Mouse (Mus musculus): ENCODE results near the gene 2200002D01Rik. TPM values are rescaled to one million over a fixed set of nuclear protein-coding genes. Genes with fewer than 3 reads are reported as not detected.

2200002D01Rik gene
- polyA plus RNA-seq, 1 experiment from 2014 or later: 1.2 TPM

- no peaks in the 10 kb centered on the region for H3K36me3 ChIP-seq (ENCODE audit: poor library complexity, severe bottlenecking)
- ATAC-seq: no peak
- 79% methylated on average over 8 of the region's 8 CpGs for WGBS
- no peaks in the 10 kb centered on the region for H3K27me3 ChIP-seq
- no peak overlapping the region for H3K9ac ChIP-seq
- H3K27ac ChIP-seq: no peak overlapping the region
- no peak overlapping the region for H3K4me3 ChIP-seq
- H3K4me2 ChIP-seq: no peak overlapping the region
- no peaks in the 10 kb centered on the region for H3K4me1 ChIP-seq
- no peaks in the 10 kb centered on the region for H3K9me3 ChIP-seq (replicated peaks)
Observed at GRCm38 (mm10) chr7:29271687-29272465, 23.6 kb upstream of the 2200002D01Rik start.

- H3K4me1 ChIP-seq: no peaks in the 10 kb centered on the region
- H3K27me3 ChIP-seq: no peaks in the 10 kb centered on the region
- H3K9me3 ChIP-seq (replicated peaks): no peaks in the 10 kb centered on the region
- WGBS: 86% methylated on average over 4 of the region's 4 CpGs
- no peak overlapping the region for H3K9ac ChIP-seq
- ATAC-seq: no peak
- no peaks in the 10 kb centered on the region for H3K36me3 ChIP-seq (ENCODE audit: poor library complexity, severe bottlenecking)
- no peak overlapping the region for H3K4me2 ChIP-seq
- H3K4me3 ChIP-seq: no peak overlapping the region
- no peak overlapping the region for H3K27ac ChIP-seq
Observed at GRCm38 (mm10) chr7:29270445-29270844, 22.2 kb upstream of the 2200002D01Rik start.

- H3K27ac ChIP-seq: no peak overlapping the region
- H3K27me3 ChIP-seq: no peaks in the 10 kb centered on the region
- H3K4me2 ChIP-seq: no peak overlapping the region
- no peaks in the 10 kb centered on the region for H3K4me1 ChIP-seq
- no peaks in the 10 kb centered on the region for H3K36me3 ChIP-seq (ENCODE audit: poor library complexity, severe bottlenecking)
- H3K9me3 ChIP-seq (replicated peaks): no peaks in the 10 kb centered on the region
- 59% methylated on average over 4 of the region's 4 CpGs for WGBS
- H3K9ac ChIP-seq: no peak overlapping the region
- no peak for ATAC-seq
- H3K4me3 ChIP-seq: no peak overlapping the region
Observed at GRCm38 (mm10) chr7:29266931-29267330, 18.7 kb upstream of the 2200002D01Rik start.

GRCm38 (mm10) chr7:29265636-29266035, 17.4 kb upstream of the 2200002D01Rik start:
- Histone ChIP-seq H3K36me3 (ENCODE audit: poor library complexity, severe bottlenecking) (no peaks in the 10 kb centered on the region), H3K9me3 (replicated peaks) (no peaks in the 10 kb centered on the region), H3K4me2 (no peak overlapping the region), H3K27ac (no peak overlapping the region), H3K9ac (no peak overlapping the region), H3K4me3 (no peak overlapping the region), H3K27me3 (no peaks in the 10 kb centered on the region), H3K4me1 (no peaks in the 10 kb centered on the region)
- ATAC-seq: no peak
- 79% methylated on average over 7 of the region's 7 CpGs for WGBS

GRCm38 (mm10) chr7:29263831-29264230, 15.6 kb upstream of the 2200002D01Rik start:
- H3K36me3 ChIP-seq (ENCODE audit: poor library complexity, severe bottlenecking): no peaks in the 10 kb centered on the region
- H3K27me3 ChIP-seq: no peaks in the 10 kb centered on the region
- 90% methylated on average over 3 of the region's 3 CpGs for WGBS
- no peak overlapping the region for H3K4me2 ChIP-seq
- no peak overlapping the region for H3K9ac ChIP-seq
- no peak overlapping the region for H3K27ac ChIP-seq
- ATAC-seq: no peak
- peaks cover 13% of the 10 kb centered on the region for H3K4me1 ChIP-seq
- no peaks in the 10 kb centered on the region for H3K9me3 ChIP-seq (replicated peaks)
- H3K4me3 ChIP-seq: no peak overlapping the region

- no peak overlapping the region for H3K4me2 ChIP-seq
- no peak overlapping the region for H3K27ac ChIP-seq
- no peaks in the 10 kb centered on the region for H3K27me3 ChIP-seq
- H3K36me3 ChIP-seq (ENCODE audit: poor library complexity, severe bottlenecking): no peaks in the 10 kb centered on the region
- H3K4me1 ChIP-seq: peaks cover 13% of the 10 kb centered on the region
- H3K9me3 ChIP-seq (replicated peaks): no peaks in the 10 kb centered on the region
- 86% methylated on average over 6 of the region's 6 CpGs for WGBS
- no peak overlapping the region for H3K4me3 ChIP-seq
- ATAC-seq: no peak
- no peak overlapping the region for H3K9ac ChIP-seq
Observed at GRCm38 (mm10) chr7:29262151-29262550, 13.9 kb upstream of the 2200002D01Rik start.

- no peak overlapping the region for H3K4me3 ChIP-seq
- peak overlapping the region; percentile 66 for H3K27ac ChIP-seq
- H3K27me3 ChIP-seq: no peaks in the 10 kb centered on the region
- H3K9me3 ChIP-seq (replicated peaks): no peaks in the 10 kb centered on the region
- peak; percentile 33; the same call in 1 of the 2 replicates for ATAC-seq
- no peak overlapping the region; the same call in 1 of the 2 replicates for H3K4me2 ChIP-seq
- H3K9ac ChIP-seq: peak overlapping the region; percentile 26; the same call in 1 of the 2 replicates
- WGBS: 68% methylated on average over 10 of the region's 10 CpGs
- no peaks in the 10 kb centered on the region for H3K36me3 ChIP-seq (ENCODE audit: poor library complexity, severe bottlenecking)
- H3K4me1 ChIP-seq: peaks cover 16% of the 10 kb centered on the region
Observed at GRCm38 (mm10) chr7:29259781-29260730, 11.8 kb upstream of the 2200002D01Rik start.

GRCm38 (mm10) chr7:29257368-29257767, 9.1 kb upstream of the 2200002D01Rik start:
- no peaks in the 10 kb centered on the region for H3K36me3 ChIP-seq (ENCODE audit: poor library complexity, severe bottlenecking)
- 93% methylated on average over 1 of the region's 1 CpGs for WGBS
- H3K4me1 ChIP-seq: peaks cover 16% of the 10 kb centered on the region
- no peak overlapping the region for H3K9ac ChIP-seq
- H3K9me3 ChIP-seq (replicated peaks): no peaks in the 10 kb centered on the region
- H3K27me3 ChIP-seq: no peaks in the 10 kb centered on the region
- no peak for ATAC-seq
- H3K4me2 ChIP-seq: no peak overlapping the region
- H3K4me3 ChIP-seq: no peak overlapping the region
- H3K27ac ChIP-seq: no peak overlapping the region

GRCm38 (mm10) chr7:29255875-29256274, 7.6 kb upstream of the 2200002D01Rik start:
- Histone ChIP-seq H3K4me3 (no peak overlapping the region), H3K4me2 (no peak overlapping the region), H3K27ac (no peak overlapping the region), H3K36me3 (ENCODE audit: poor library complexity, severe bottlenecking) (no peaks in the 10 kb centered on the region), H3K9me3 (replicated peaks) (no peaks in the 10 kb centered on the region), H3K9ac (no peak overlapping the region), H3K4me1 (peaks cover 16% of the 10 kb centered on the region), H3K27me3 (no peaks in the 10 kb centered on the region)
- WGBS: 86% methylated on average over 4 of the region's 4 CpGs
- no peak for ATAC-seq

GRCm38 (mm10) chr7:29253842-29254241, 5.6 kb upstream of the 2200002D01Rik start:
- no peak overlapping the region for H3K9ac ChIP-seq

GRCm38 (mm10) chr7:29251166-29251565, 2.9 kb upstream of the 2200002D01Rik start:
- Histone ChIP-seq H3K4me3 (no peak overlapping the region), H3K27ac (no peak overlapping the region), H3K4me2 (no peak overlapping the region), H3K9ac (no peak overlapping the region), H3K9me3 (replicated peaks) (no peaks in the 10 kb centered on the region), H3K27me3 (peaks cover 30% of the 10 kb centered on the region), H3K4me1 (peaks cover 9% of the 10 kb centered on the region; the same call in 1 of the 2 replicates), H3K36me3 (ENCODE audit: poor library complexity, severe bottlenecking) (peaks cover 1% of the 10 kb centered on the region)
- no peak for ATAC-seq
- 90% methylated on average over 3 of the region's 3 CpGs for WGBS

More at GRCm38 (mm10) chr7:29253842-29254241, 5.6 kb upstream of the 2200002D01Rik start:
- peaks cover 10% of the 10 kb centered on the region for H3K27me3 ChIP-seq
- 0 out of 2 replicates have a peak, but pooled peaks cover 2% of the 10 kb centered on the region for H3K4me1 ChIP-seq
- no peaks in the 10 kb centered on the region for H3K36me3 ChIP-seq (ENCODE audit: poor library complexity, severe bottlenecking)
- ATAC-seq: no peak
- H3K4me3 ChIP-seq: no peak overlapping the region
- no peaks in the 10 kb centered on the region for H3K9me3 ChIP-seq (replicated peaks)
- H3K4me2 ChIP-seq: no peak overlapping the region
- WGBS: 49% methylated on average over 5 of the region's 5 CpGs
- H3K27ac ChIP-seq: no peak overlapping the region

- H3K4me2 ChIP-seq: peak overlapping the region; percentile 47
- H3K4me1 ChIP-seq: peaks cover 9% of the 10 kb centered on the region; the same call in 1 of the 2 replicates
- H3K27ac ChIP-seq: no peak overlapping the region
- H3K9me3 ChIP-seq (replicated peaks): no peaks in the 10 kb centered on the region
- peaks cover 30% of the 10 kb centered on the region for H3K27me3 ChIP-seq
- H3K9ac ChIP-seq: no peak overlapping the region; the same call in 1 of the 2 replicates
- peaks cover 24% of the 10 kb centered on the region for H3K36me3 ChIP-seq (ENCODE audit: poor library complexity, severe bottlenecking)
- peak; percentile 41; the same call in 1 of the 2 replicates for ATAC-seq
- 12% methylated on average over 19 of the region's 19 CpGs for WGBS
- H3K4me3 ChIP-seq: peak overlapping the region; percentile 10
Observed at GRCm38 (mm10) chr7:29247706-29248105, 560 bp downstream of the 2200002D01Rik start.

All from forebrain, embryonic 13.5 days (tissue).